In the genomic region with DNA sequence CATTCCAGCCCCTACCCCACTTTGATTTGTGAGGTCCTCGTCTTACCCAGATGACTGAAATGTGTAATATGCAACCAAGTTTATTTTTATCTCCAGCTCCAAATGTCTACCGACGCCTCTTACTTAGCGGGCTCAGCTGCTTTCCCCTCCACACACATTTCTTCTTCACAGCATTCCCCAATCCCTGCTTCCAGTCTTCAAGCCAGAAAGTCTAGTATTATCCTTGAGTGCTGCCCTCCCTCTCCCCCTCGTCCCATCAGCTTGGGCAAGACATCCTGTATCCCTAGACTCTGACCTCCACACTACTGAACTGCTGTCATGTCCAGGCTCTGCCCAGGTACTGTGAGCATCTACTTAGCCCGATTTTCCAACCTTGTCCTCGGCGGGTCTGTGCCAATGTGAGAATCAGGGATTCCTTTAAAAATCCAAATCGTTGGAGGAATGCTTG, we compare ENCODE assay signal across 8 mouse cellular contexts. TPM values are rescaled to one million over a fixed set of nuclear protein-coding genes. Genes with fewer than 3 reads are reported as not detected.
DNase-seq lines count a peak whose midpoint lies in the region; ATAC-seq and TF ChIP-seq lines count a peak whose summit lies in the region.

No protein-coding gene starts in this region.

- no peaks in the 10 kb centered on the region for H3K36me3 ChIP-seq in liver, adult 2 months (ENCODE audit: control insufficient read depth, insufficient read depth, low read length)
- no peaks in the 10 kb centered on the region for H3K36me3 ChIP-seq in embryonic facial prominence, embryonic 14.5 days (ENCODE audit: control insufficient read depth, insufficient read depth, low read length)
- H3K36me3 ChIP-seq in intestine, postnatal 0 days (ENCODE audit: control insufficient read depth, insufficient read depth), result no peaks in the 10 kb centered on the region
- no peaks in the 10 kb centered on the region for H3K36me3 ChIP-seq in neural tube, embryonic 14.5 days (ENCODE audit: control insufficient read depth, insufficient read depth, low read length)

- no peak for DNase-seq in liver, adult 2 months (ENCODE audit: extremely low read depth, low read depth, low spot score)
- DNase-seq in liver, result no peak
- peak; percentile 48 for DNase-seq in embryonic facial prominence, embryonic 14.5 days (ENCODE audit: low spot score)
- no peak for DNase-seq in adrenal gland, postnatal 36 days
- DNase-seq in cerebellum, postnatal 10 days, result no peak
- no peak for DNase-seq in spleen, postnatal 4 days (ENCODE audit: low spot score in 2 of 2)

- H3K4me1 ChIP-seq in liver, adult 2 months (ENCODE audit: control insufficient read depth, insufficient read depth, low read length), result peaks cover 21% of the 10 kb centered on the region
- H3K4me1 ChIP-seq in embryonic facial prominence, embryonic 14.5 days (ENCODE audit: control insufficient read depth, insufficient read depth, low read length), result peaks cover 26% of the 10 kb centered on the region
- H3K4me1 ChIP-seq in intestine, postnatal 0 days (replicated peaks; ENCODE audit: control insufficient read depth, insufficient read depth, low read length), result peaks cover 5% of the 10 kb centered on the region; the same call in 1 of the 2 replicates
- peaks cover 35% of the 10 kb centered on the region for H3K4me1 ChIP-seq in neural tube, embryonic 14.5 days (ENCODE audit: control insufficient read depth, insufficient read depth, low read length)

- peak overlapping the region; percentile 85 for H3K9ac ChIP-seq in liver, adult 2 months (ENCODE audit: low read depth, low read length)
- H3K9ac ChIP-seq in embryonic facial prominence, embryonic 14.5 days (ENCODE audit: low read depth, low read length), result peak overlapping the region; percentile 82
- H3K9ac ChIP-seq in intestine, postnatal 0 days (ENCODE audit: low read depth, low read length), result peak overlapping the region; percentile 83
- H3K9ac ChIP-seq in neural tube, embryonic 14.5 days (replicated peaks; ENCODE audit: low read depth, low read length), result peak overlapping the region; percentile 95

- peaks cover 38% of the 10 kb centered on the region for H3K79me2 ChIP-seq in liver, adult 2 months (ENCODE audit: control insufficient read depth, insufficient read depth, low read length)

- no peaks in the 10 kb centered on the region for H3K9me3 ChIP-seq in embryonic facial prominence, embryonic 14.5 days (ENCODE audit: control insufficient read depth, low read length)
- no peaks in the 10 kb centered on the region for H3K9me3 ChIP-seq in intestine, postnatal 0 days (ENCODE audit: control insufficient read depth)
- H3K9me3 ChIP-seq in neural tube, embryonic 14.5 days (ENCODE audit: control insufficient read depth, low read length), result no peaks in the 10 kb centered on the region

- no peaks in the 10 kb centered on the region for H3K27me3 ChIP-seq in liver, adult 2 months (ENCODE audit: control insufficient read depth, insufficient read depth, low read length)
- H3K27me3 ChIP-seq in embryonic facial prominence, embryonic 14.5 days (replicated peaks; ENCODE audit: control insufficient read depth, insufficient read depth, low read length), result no peaks in the 10 kb centered on the region
- no peaks in the 10 kb centered on the region for H3K27me3 ChIP-seq in intestine, postnatal 0 days (replicated peaks; ENCODE audit: control insufficient read depth, insufficient read depth, low read length)
- H3K27me3 ChIP-seq in neural tube, embryonic 14.5 days (ENCODE audit: control insufficient read depth, insufficient read depth, low read length), result no peaks in the 10 kb centered on the region

- H3K27ac ChIP-seq in liver, adult 2 months (replicated peaks; ENCODE audit: insufficient read depth, low read depth, low read length), result peak overlapping the region; percentile 77
- H3K27ac ChIP-seq in embryonic facial prominence, embryonic 14.5 days (replicated peaks; ENCODE audit: low read depth, low read length), result peak overlapping the region; percentile 86
- H3K27ac ChIP-seq in intestine, postnatal 0 days (ENCODE audit: low read depth, low read length), result peak overlapping the region; percentile 68; the same call in 1 of the 2 replicates
- H3K27ac ChIP-seq in neural tube, embryonic 14.5 days (ENCODE audit: low read depth, low read length), result 0 out of 2 replicates have a peak overlapping the region, but pooled peaks have one; percentile 72

- ATAC-seq in embryonic facial prominence, embryonic 14.5 days (ENCODE audit: low read depth), result no peak
- no peak for ATAC-seq in intestine, postnatal 0 days
- no peak; the same call in 1 of the 2 replicates for ATAC-seq in neural tube, embryonic 14.5 days (ENCODE audit: low read depth)

- TF ChIP-seq POLR2A in liver, adult 2 months (IDR thresholded peaks at IDR 0.05; ENCODE audit: extremely low read depth, insufficient read depth, low read length), result no peak

- H3K4me3 ChIP-seq in liver, adult 2 months (ENCODE audit: insufficient read depth, low read depth, low read length), result peak overlapping the region; percentile 76
- H3K4me3 ChIP-seq in embryonic facial prominence, embryonic 14.5 days (ENCODE audit: low read depth, low read length), result peak overlapping the region; percentile 88
- peak overlapping the region; percentile 96 for H3K4me3 ChIP-seq in intestine, postnatal 0 days (ENCODE audit: low read depth, low read length)
- H3K4me3 ChIP-seq in neural tube, embryonic 14.5 days (ENCODE audit: low read depth, low read length), result peak overlapping the region; percentile 98

- peak overlapping the region; percentile 90 for H3K4me2 ChIP-seq in embryonic facial prominence, embryonic 14.5 days (ENCODE audit: low read depth, low read length)
- peak overlapping the region; percentile 91 for H3K4me2 ChIP-seq in intestine, postnatal 0 days (replicated peaks; ENCODE audit: low read depth)
- H3K4me2 ChIP-seq in neural tube, embryonic 14.5 days (ENCODE audit: low read depth, low read length), result peak overlapping the region; percentile 86

- 29% methylated on average over 9 of the region's 9 CpGs for WGBS in liver, adult 2 months
- WGBS in embryonic facial prominence, embryonic 14.5 days, result 12% methylated on average over 9 of the region's 9 CpGs
- WGBS in intestine, postnatal 0 days, result 20% methylated on average over 9 of the region's 9 CpGs
- WGBS in neural tube, embryonic 14.5 days, result 22% methylated on average over 9 of the region's 9 CpGs

- no peak for TF ChIP-seq CTCF in liver, adult 2 months (IDR thresholded peaks at IDR 0.05; ENCODE audit: low read depth, low read length)
- TF ChIP-seq CTCF in intestine, postnatal 0 days (IDR thresholded peaks at IDR 0.05; ENCODE audit: low read depth), result no peak

RNA-seq across cellular contexts. Expression of gene Tmem184b, which starts 0.4 kb away (rescaled TPM):
- total RNA-seq in liver, adult 2 months (2014; rRNA removed), result 6.0 and 10.1 TPM in 2 replicates
- polyA plus RNA-seq in liver, adult 2 months (2012; rRNA removed), result 46.8 and 48.7 TPM in 2 replicates
- polyA plus RNA-seq in embryonic facial prominence, embryonic 14.5 days (2014; fragmentation: Nextera tagmentation; extraction: Ambion mirVana), result 73.0 and 77.6 TPM in 2 replicates
- 32.7 and 34.1 TPM in 2 replicates for polyA plus RNA-seq in intestine, postnatal 0 days (2015; fragmentation: Nextera tagmentation; extraction: Ambion mirVana)
- 31.2 and 37.8 TPM in 2 replicates for polyA plus RNA-seq in neural tube, embryonic 14.5 days (2014; fragmentation: Nextera tagmentation; extraction: Ambion mirVana)
- total RNA-seq in adrenal gland, postnatal 36 days (2021), result 10 to 100 TPM; 46.6 to 75.2 TPM

RNA-seq across cellular contexts. Expression of gene Csnk1e, which starts 51.6 kb away (rescaled TPM):
- 4.3 and 6.8 TPM in 2 replicates for total RNA-seq in liver, adult 2 months (2014; rRNA removed)
- polyA plus RNA-seq in liver, adult 2 months (2012; rRNA removed), result 4.7 and 6.6 TPM in 2 replicates
- 75.3 and 76.3 TPM in 2 replicates for polyA plus RNA-seq in embryonic facial prominence, embryonic 14.5 days (2014; fragmentation: Nextera tagmentation; extraction: Ambion mirVana)
- polyA plus RNA-seq in intestine, postnatal 0 days (2015; fragmentation: Nextera tagmentation; extraction: Ambion mirVana), result 18.2 and 25.7 TPM in 2 replicates
- 202 and 236 TPM in 2 replicates for polyA plus RNA-seq in neural tube, embryonic 14.5 days (2014; fragmentation: Nextera tagmentation; extraction: Ambion mirVana)
- 10 to 100 TPM; 69.0 to 96.0 TPM for total RNA-seq in adrenal gland, postnatal 36 days (2021)

RNA-seq across cellular contexts. Expression of gene Maff, which starts 57.4 kb away (rescaled TPM):
- total RNA-seq in liver, adult 2 months (2014; rRNA removed), result 8.5 and 10.8 TPM in 2 replicates
- polyA plus RNA-seq in liver, adult 2 months (2012; rRNA removed), result 0.75 and 0.89 TPM in 2 replicates
- 2.6 and 2.8 TPM in 2 replicates for polyA plus RNA-seq in embryonic facial prominence, embryonic 14.5 days (2014; fragmentation: Nextera tagmentation; extraction: Ambion mirVana)
- polyA plus RNA-seq in intestine, postnatal 0 days (2015; fragmentation: Nextera tagmentation; extraction: Ambion mirVana), result 6.6 and 8.8 TPM in 2 replicates
- polyA plus RNA-seq in neural tube, embryonic 14.5 days (2014; fragmentation: Nextera tagmentation; extraction: Ambion mirVana), result 0.64 and 1.0 TPM in 2 replicates
- total RNA-seq in adrenal gland, postnatal 36 days (2021), result 10 to 100 TPM in 1 of 2 experiments, 1 to 10 TPM in 1; 6.3 to 19.1 TPM
